Mouse (Mus musculus) kidney, embryonic 16.5 days (tissue): ENCODE results near the gene Zbtb17. TPM values are rescaled to one million over a fixed set of nuclear protein-coding genes. Genes with fewer than 3 reads are reported as not detected.

ENCODE experiments used
- ATAC-seq: fragments of 200-750 bp; cut with Nextera tagmentation; 2 replicates; pipeline ENCODE4 v1.8.0; 2017; ENCODE audit warnings: moderate TSS enrichment; ENCODE audit not compliant: low FRiP score, low TSS enrichment
- H3K27ac ChIP-seq: fragments of 300-500 bp; sonication (generic); 2 replicates; pipeline ENCODE4 v1.5.1; 2014; ENCODE audit warnings: low read length
- H3K27me3 ChIP-seq: fragments of 300-500 bp; sonication (generic); 2 replicates; pipeline ENCODE4 v1.6.1; 2014; ENCODE audit warnings: low read length, control low read depth, mixed read lengths; ENCODE audit not compliant: insufficient read depth
- H3K36me3 ChIP-seq: fragments of 300-500 bp; sonication (generic); 2 replicates; pipeline ENCODE4 v1.6.1; 2014; ENCODE audit warnings: low read length, control low read depth, mixed read lengths; ENCODE audit not compliant: insufficient read depth
- H3K4me1 ChIP-seq: fragments of 300-500 bp; sonication (generic); 2 replicates; pipeline ENCODE4 v1.6.1; 2014; ENCODE audit warnings: low read length, control low read depth, mixed read lengths; ENCODE audit not compliant: insufficient read depth
- H3K4me2 ChIP-seq: fragments of 300-500 bp; sonication (generic); replicated peaks from 2 replicates; pipeline ENCODE4 v1.6.1; 2014; ENCODE audit warnings: low read depth, low read length
- H3K4me3 ChIP-seq: fragments of 300-500 bp; sonication (generic); 2 replicates; pipeline ENCODE4 v1.5.1; 2014; ENCODE audit warnings: mild to moderate bottlenecking, low read length
- H3K9ac ChIP-seq: fragments of 300-500 bp; sonication (generic); replicated peaks from 2 replicates; pipeline ENCODE4 v1.6.1; 2014; ENCODE audit warnings: low read length
- H3K9me3 ChIP-seq: fragments of 300-500 bp; sonication (generic); 2 replicates; pipeline ENCODE4 v1.6.1; 2016; ENCODE audit warnings: low read length, control low read depth
- WGBS: fragments of 180-500 bp; shearing (Covaris S2); extraction: QIAGEN DNeasy Blood & Tissue Kit; methylation state at CpG from one replicate; pipeline ENCODE4 v1.1.7; 2014; 5-methylcytosine and 5-hydroxymethylcytosine counted together
- polyA plus RNA-seq: library from polyadenylated mRNA; unstranded; fragments of >200 nt; fragmentation: Nextera tagmentation; extraction: Ambion mirVana; gene quantifications from 2 replicates; pipeline ENCODE4 v1.2.1, GENCODE M21; 2015

The Zbtb17 gene
- polyA plus RNA-seq, 1 experiment from 2014 or later: 43.1 TPM

DNA sequence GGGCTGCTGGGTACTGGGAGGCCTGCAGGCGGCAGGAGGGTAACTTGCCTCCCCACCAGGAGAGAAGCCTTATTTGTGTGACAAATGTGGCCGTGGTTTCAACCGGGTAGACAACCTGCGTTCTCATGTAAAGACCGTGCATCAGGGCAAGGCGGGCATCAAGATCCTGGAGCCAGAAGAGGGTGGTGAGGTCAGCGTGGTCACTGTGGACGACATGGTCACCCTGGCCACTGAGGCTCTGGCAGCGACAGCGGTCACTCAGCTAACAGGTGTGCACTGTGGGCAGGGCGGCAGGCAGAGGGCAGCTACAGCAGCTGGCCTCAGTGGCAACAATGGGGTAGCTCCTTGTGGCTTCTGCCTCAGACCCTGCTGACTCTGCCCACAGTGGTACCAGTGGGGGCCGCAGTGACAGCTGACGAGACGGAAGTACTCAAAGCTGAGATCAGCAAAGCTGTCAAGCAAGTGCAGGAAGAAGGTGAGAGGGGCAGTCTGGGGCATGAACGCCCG lies 21.9 kb downstream of the Zbtb17 start:
- 90% methylated on average over 16 of the region's 16 CpGs for WGBS
- H3K9ac ChIP-seq: no peak overlapping the region
- no peaks in the 10 kb centered on the region for H3K4me1 ChIP-seq
- H3K36me3 ChIP-seq: peaks cover 79% of the 10 kb centered on the region
- H3K27me3 ChIP-seq: no peaks in the 10 kb centered on the region
- H3K9me3 ChIP-seq: 0 out of 2 replicates have a peak, but pooled peaks cover 2% of the 10 kb centered on the region
- no peak overlapping the region for H3K27ac ChIP-seq
- no peak overlapping the region for H3K4me2 ChIP-seq
- no peak for ATAC-seq
- no peak overlapping the region for H3K4me3 ChIP-seq

DNA sequence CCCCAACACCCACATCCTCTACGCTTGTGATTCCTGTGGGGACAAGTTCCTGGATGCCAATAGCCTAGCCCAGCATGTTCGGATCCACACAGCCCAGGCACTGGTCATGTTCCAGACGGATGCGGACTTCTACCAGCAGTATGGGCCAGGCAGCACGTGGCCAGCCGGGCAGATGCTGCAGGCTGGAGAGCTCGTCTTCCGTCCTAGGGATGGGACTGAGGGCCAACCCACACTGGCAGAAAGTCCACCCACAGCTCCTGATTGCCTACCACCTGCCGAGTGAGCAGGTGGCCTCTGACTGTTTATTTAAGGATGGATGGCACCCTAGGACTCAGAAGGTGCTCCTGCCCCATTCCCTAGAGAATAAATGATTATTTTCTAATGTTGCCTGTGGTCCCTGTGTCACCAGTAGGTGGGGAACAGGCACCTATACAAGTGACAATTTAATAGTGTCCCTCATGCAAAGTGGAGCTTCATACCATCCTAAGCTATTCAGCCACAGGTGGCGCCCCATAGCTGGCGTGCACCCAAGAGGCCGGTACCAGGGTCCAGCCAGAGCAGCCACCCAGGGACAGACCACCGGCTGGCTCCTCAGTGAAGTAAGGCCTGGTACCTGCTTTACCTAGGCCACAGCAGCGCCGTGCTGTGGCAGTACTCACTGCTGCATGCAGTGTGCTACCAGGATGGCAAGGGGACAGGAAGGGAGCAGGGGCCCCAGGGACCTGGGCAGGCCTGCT lies 22.6 kb downstream of the Zbtb17 start:
- no peak overlapping the region for H3K9ac ChIP-seq
- H3K4me1 ChIP-seq: no peaks in the 10 kb centered on the region
- no peak overlapping the region for H3K4me2 ChIP-seq
- H3K4me3 ChIP-seq: no peak overlapping the region
- no peak overlapping the region for H3K27ac ChIP-seq
- no peak for ATAC-seq
- H3K9me3 ChIP-seq: 0 out of 2 replicates have a peak, but pooled peaks cover 3% of the 10 kb centered on the region
- 82% methylated on average over 15 of the region's 15 CpGs for WGBS
- H3K27me3 ChIP-seq: no peaks in the 10 kb centered on the region
- peaks cover 85% of the 10 kb centered on the region for H3K36me3 ChIP-seq

DNA sequence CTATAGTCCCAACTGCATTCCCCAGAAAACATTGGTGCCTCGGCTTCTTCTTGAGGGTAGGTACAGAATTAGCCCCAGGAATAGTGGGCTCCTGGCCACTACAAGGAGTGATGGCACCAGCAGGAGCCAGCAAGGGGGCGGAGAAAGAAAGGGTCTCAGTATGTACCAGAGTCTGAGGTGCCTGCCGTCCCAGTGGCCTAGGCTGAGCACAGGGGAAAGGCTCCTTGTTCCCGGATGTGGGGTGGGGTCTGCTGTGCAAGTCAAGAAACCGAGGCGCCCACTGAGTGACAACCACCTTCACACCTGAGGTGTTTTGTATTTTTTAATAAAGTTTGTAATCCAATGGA lies 23.1 kb downstream of the Zbtb17 start:
- WGBS: 84% methylated on average over 6 of the region's 6 CpGs
- 0 out of 2 replicates have a peak, but pooled peaks cover 3% of the 10 kb centered on the region for H3K9me3 ChIP-seq
- H3K4me3 ChIP-seq: no peak overlapping the region
- ATAC-seq: no peak
- H3K27me3 ChIP-seq: no peaks in the 10 kb centered on the region
- no peak overlapping the region for H3K9ac ChIP-seq
- H3K4me1 ChIP-seq: no peaks in the 10 kb centered on the region
- peaks cover 91% of the 10 kb centered on the region for H3K36me3 ChIP-seq
- no peak overlapping the region for H3K27ac ChIP-seq
- H3K4me2 ChIP-seq: no peak overlapping the region

DNA sequence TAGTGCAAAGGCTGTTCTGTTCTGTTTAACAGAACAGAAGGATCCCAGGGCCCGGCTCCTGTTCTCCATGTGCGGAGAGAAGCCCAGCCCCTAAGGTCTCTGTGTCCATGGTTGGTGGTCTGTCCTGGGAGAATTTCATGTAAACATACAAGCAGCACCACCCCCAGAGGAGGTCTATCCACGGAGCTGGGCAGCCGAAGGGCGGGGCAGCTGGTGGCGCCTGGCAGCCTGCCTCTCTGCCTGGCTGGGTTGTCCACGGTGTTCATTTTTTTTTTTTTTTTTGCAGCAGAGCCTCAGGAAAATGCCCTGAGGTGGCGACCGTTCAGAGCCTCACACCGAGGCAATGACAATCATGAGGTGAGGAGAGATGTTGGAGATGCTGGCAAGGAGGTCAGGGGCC lies 24.1 kb downstream of the Zbtb17 start:
- Histone ChIP-seq H3K27me3 (no peaks in the 10 kb centered on the region), H3K9ac (no peak overlapping the region), H3K4me1 (no peaks in the 10 kb centered on the region; the same call in 1 of the 2 replicates), H3K27ac (no peak overlapping the region), H3K9me3 (0 out of 2 replicates have a peak, but pooled peaks cover 3% of the 10 kb centered on the region), H3K4me3 (no peak overlapping the region), H3K4me2 (no peak overlapping the region), H3K36me3 (peaks cover 93% of the 10 kb centered on the region)
- ATAC-seq: no peak
- WGBS: 62% methylated on average over 10 of the region's 10 CpGs

DNA sequence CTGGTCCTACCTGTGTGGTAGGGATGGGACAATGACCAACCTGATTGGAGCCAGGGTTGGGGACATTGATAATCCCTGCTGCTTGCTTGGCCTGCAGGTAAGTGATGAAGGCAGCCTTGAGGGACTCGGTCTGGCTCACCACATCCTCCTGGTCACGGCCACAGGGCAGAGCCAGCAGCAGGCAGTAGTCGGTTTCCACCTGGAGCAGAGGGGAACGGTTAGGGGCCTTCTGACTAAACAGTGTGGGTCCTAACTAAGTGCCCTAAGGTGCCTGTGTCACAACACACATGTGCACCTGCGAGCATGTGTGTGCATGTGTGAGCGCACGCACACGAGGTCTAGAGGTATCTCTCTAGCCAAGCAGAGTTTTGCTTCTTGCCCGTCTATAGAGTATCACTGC lies 24.9 kb downstream of the Zbtb17 start:
- H3K4me1 ChIP-seq: peaks cover 6% of the 10 kb centered on the region; the same call in 1 of the 2 replicates
- H3K9me3 ChIP-seq: 0 out of 2 replicates have a peak, but pooled peaks cover 3% of the 10 kb centered on the region
- H3K27ac ChIP-seq: no peak overlapping the region
- peaks cover 93% of the 10 kb centered on the region for H3K36me3 ChIP-seq
- 90% methylated on average over 9 of the region's 9 CpGs for WGBS
- no peak for ATAC-seq
- H3K9ac ChIP-seq: no peak overlapping the region
- H3K27me3 ChIP-seq: no peaks in the 10 kb centered on the region
- H3K4me2 ChIP-seq: no peak overlapping the region
- no peak overlapping the region for H3K4me3 ChIP-seq

DNA sequence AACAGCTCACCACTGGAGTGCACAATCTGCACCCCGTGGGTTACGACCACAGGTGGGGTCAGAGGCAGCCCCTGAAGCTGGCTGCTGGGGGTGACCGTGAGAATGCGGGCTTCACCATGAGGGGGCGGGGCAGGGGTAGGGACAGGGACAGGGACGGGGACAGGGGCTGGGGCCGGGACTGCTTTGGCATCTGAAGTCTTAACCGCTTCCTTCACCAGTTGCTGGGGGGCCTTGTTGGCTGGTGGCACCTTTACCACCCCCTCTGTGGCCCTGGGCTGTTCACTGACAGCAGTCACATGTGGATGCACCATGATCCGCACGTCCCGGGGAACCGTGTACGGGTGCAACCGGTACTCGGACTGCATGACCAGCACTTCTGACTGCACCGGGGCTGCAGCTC lies 27.0 kb downstream of the Zbtb17 start:
- WGBS: 98% methylated on average over 16 of the region's 16 CpGs
- Histone ChIP-seq H3K4me2 (no peak overlapping the region), H3K27me3 (no peaks in the 10 kb centered on the region), H3K9me3 (0 out of 2 replicates have a peak, but pooled peaks cover 3% of the 10 kb centered on the region), H3K36me3 (peaks cover 93% of the 10 kb centered on the region), H3K9ac (no peak overlapping the region), H3K4me3 (no peak overlapping the region), H3K27ac (no peak overlapping the region), H3K4me1 (peaks cover 6% of the 10 kb centered on the region; the same call in 1 of the 2 replicates)
- ATAC-seq: no peak

DNA sequence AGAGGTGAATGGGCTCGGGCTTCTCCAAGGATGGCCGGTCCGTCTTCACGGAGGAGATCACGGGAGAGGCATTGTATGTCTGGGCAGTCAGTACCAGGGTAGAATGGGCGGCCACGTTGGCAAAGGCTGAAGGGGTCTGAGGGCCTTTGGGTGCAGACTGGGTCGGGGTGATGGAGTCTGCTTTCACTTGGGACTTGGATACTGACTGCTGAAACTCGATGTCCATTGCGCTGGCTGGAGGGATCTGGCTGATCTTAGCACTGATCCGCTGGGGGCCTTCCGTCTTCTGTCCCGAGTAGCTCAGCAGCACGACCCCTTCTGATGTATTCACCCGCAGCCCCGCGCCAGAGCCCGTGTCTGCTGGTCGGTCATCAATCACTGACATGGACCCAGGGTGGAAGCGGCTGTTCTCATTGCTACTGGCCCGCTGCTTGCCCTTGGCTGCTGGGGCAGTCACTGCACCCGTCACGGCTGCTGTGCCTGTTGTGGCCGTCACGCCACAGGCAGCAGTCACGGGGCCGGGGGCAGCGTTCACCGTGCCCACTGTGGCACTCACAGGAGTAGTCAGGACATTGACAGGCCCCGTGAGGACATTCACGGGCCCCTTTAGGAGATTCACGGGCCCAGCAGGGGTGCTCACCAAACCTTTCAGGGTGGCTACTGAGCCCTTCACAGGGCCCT lies 28.3 kb downstream of the Zbtb17 start:
- Histone ChIP-seq H3K4me3 (no peak overlapping the region), H3K9me3 (0 out of 2 replicates have a peak, but pooled peaks cover 3% of the 10 kb centered on the region), H3K27ac (no peak overlapping the region), H3K36me3 (peaks cover 93% of the 10 kb centered on the region), H3K27me3 (no peaks in the 10 kb centered on the region), H3K4me2 (no peak overlapping the region), H3K9ac (no peak overlapping the region), H3K4me1 (peaks cover 6% of the 10 kb centered on the region; the same call in 1 of the 2 replicates)
- 73% methylated on average over 32 of the region's 32 CpGs for WGBS
- ATAC-seq: no peak

DNA sequence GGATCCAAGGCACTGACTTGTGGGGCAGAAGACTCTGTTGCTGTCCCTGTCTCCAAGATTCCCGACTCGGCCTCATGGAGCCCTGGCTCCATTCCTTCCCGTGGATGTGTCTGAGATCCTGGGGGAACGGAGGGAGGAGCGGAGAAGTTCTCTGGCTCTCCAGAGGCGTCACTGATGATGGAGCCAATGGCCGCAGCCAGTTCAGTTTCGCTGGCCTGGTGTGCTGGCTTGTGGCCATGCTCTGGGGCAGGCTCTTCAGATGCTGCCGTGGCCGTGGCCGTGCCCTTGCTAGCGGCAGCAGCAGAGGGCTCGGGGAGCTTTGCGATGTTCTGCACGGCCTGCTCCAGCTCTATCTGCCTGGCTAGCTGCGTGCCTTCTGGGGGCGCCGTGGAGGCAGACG lies 30.0 kb downstream of the Zbtb17 start:
- H3K4me1 ChIP-seq: peaks cover 6% of the 10 kb centered on the region; the same call in 1 of the 2 replicates
- peaks cover 5% of the 10 kb centered on the region; the same call in 1 of the 2 replicates for H3K9me3 ChIP-seq
- WGBS: 83% methylated on average over 19 of the region's 19 CpGs
- H3K36me3 ChIP-seq: peaks cover 97% of the 10 kb centered on the region
- H3K4me3 ChIP-seq: no peak overlapping the region
- H3K27ac ChIP-seq: peak overlapping the region; percentile 2; the same call in 1 of the 2 replicates
- no peak overlapping the region for H3K4me2 ChIP-seq
- no peak overlapping the region for H3K9ac ChIP-seq
- no peak for ATAC-seq
- no peaks in the 10 kb centered on the region for H3K27me3 ChIP-seq

DNA sequence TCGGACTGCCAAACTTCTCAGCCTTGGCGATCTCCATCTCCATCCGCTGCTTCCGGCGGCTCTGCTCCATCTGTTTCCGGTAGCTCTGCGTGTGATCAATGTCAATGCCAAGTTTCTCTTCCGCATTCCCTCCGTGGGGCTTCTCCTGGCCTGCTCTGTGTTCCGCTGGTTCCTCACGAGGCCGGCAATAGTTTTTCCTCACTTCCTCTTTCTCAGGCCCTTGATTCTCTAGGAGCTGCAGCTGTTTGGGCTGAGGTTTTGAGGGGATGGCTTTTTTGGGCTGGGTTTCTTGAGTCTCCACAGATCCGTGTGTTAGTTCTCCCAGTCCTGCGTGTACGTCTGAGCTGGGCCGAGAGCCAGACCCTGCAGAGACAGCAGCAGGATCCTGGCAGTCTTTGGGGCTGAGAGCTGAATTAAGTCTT lies 33.2 kb downstream of the Zbtb17 start:
- no peak overlapping the region for H3K27ac ChIP-seq
- no peak for ATAC-seq

More for the DNA sequence above, 33.2 kb downstream of the Zbtb17 start:
- Histone ChIP-seq H3K9ac (no peak overlapping the region), H3K4me1 (peaks cover 6% of the 10 kb centered on the region; the same call in 1 of the 2 replicates), H3K27me3 (no peaks in the 10 kb centered on the region), H3K4me2 (no peak overlapping the region), H3K36me3 (peaks cover 90% of the 10 kb centered on the region), H3K4me3 (no peak overlapping the region), H3K9me3 (peaks cover 3% of the 10 kb centered on the region; the same call in 1 of the 2 replicates)
- WGBS: 91% methylated on average over 16 of the region's 16 CpGs
